Mouse (Mus musculus) splenic B cell, adult 2 months (primary cell): ENCODE results near the gene Msh2.
"Not testable (repeated sequence)": the region's sequence is repeated elsewhere in the genome, so short reads cannot be mapped to it uniquely, and the experiment has no call there.

Experiments used
- DNase-seq: peaks from one replicate; pipeline ENCODE4 v3.0.0-alpha.2; 2011; ENCODE audit warnings: low read depth, low spot score
- H3K27me3 ChIP-seq: 2 replicates; pipeline ENCODE4 v1.6.1; 2012; ENCODE audit warnings: mild to moderate bottlenecking, low read length, moderate library complexity, mixed read lengths; ENCODE audit not compliant: control insufficient read depth, poor library complexity, insufficient read depth, severe bottlenecking
- H3K36me3 ChIP-seq: 2 replicates; pipeline ENCODE4 v1.6.1; 2012; ENCODE audit warnings: mild to moderate bottlenecking, low read length, moderate library complexity, mixed read lengths; ENCODE audit not compliant: control insufficient read depth, poor library complexity, insufficient read depth, severe bottlenecking

The Msh2 gene

GRCm38 (mm10) chr17:87671890-87672660 is at the start of gene Msh2:
Gene Msh2 (plus strand): TSS chr17:87672330.
- peak; percentile 98 for DNase-seq
- Histone ChIP-seq H3K36me3 (no peaks in the 10 kb centered on the region), H3K27me3 (no peaks in the 10 kb centered on the region)

- Histone ChIP-seq H3K36me3 (no peaks in the 10 kb centered on the region), H3K27me3 (no peaks in the 10 kb centered on the region)
- DNase-seq: no peak
These were observed 46.5 kb upstream of the Msh2 start for GRCm38 (mm10) chr17:87625510-87626086.

DNA sequence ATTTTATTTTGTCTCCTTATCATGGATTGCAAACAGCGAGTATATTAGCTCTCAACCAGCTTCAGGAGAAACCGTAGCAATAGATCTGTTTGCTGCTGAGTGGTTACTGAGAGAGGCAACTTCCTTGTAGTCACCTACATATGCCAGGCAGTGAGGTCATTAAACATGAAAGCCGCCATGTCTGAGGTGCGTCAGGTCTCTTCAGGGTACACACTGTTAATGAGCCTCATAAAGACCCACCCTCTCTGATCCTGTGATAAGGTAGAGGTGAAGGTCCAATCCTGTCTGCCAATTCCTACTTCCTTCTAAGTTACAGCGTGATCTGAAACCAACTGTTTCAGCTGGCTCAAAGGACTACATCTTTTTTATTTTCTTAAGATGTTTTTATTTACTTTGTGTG is 44.0 kb upstream of the Msh2 start:
- H3K27me3 ChIP-seq: no peaks in the 10 kb centered on the region
- no peaks in the 10 kb centered on the region for H3K36me3 ChIP-seq
- no peak for DNase-seq

GRCm38 (mm10) chr17:87628706-87629105 is 43.4 kb upstream of the Msh2 start:
- Histone ChIP-seq H3K36me3 (no peaks in the 10 kb centered on the region), H3K27me3 (no peaks in the 10 kb centered on the region)
- no peak for DNase-seq

GRCm38 (mm10) chr17:87637056-87637389 is 35.1 kb upstream of the Msh2 start:
- no peaks in the 10 kb centered on the region for H3K27me3 ChIP-seq
- no peaks in the 10 kb centered on the region for H3K36me3 ChIP-seq
- peak; percentile 57 for DNase-seq

DNA sequence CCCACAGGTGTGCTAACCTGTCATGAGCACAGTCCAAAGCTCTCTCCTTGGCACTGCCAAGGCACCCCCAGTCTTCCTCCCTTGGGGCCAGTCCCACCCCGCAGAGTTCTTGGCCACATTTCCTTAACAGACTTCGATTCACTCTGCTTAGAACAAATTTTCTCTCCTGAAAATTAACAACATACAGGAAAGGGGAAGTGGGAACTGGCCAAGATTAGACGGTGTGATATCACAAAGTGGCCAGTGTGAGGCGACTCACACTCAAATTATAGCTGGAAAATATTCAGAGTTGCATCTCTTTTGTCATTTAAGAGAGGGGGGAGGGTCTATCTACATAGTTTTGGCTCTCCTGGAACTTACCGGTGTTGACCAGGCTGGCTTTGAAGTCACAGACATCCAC is 32.9 kb upstream of the Msh2 start:
- H3K27me3 ChIP-seq: no peaks in the 10 kb centered on the region
- DNase-seq: peak; percentile 36
- H3K36me3 ChIP-seq: no peaks in the 10 kb centered on the region

DNA sequence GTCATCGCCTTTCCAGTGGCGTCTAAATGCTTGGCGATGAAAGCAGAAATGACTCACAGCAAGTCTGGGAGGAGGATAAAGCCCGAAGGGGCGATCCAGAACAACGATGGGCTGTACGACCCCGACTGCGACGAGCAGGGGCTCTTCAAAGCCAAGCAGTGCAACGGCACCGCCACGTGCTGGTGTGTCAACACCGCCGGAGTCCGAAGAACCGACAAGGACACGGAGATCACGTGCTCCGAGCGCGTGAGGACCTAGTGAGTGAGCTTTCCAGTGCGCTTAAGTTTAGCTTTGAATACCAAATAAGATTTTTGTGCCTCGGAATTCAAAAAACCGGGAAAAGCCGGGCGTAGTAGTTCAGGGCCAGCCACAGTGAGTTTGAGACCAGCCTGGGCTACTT is 31.9 kb upstream of the Msh2 start:
- H3K36me3 ChIP-seq: no peaks in the 10 kb centered on the region
- H3K27me3 ChIP-seq: no peaks in the 10 kb centered on the region
- no peak for DNase-seq

DNA sequence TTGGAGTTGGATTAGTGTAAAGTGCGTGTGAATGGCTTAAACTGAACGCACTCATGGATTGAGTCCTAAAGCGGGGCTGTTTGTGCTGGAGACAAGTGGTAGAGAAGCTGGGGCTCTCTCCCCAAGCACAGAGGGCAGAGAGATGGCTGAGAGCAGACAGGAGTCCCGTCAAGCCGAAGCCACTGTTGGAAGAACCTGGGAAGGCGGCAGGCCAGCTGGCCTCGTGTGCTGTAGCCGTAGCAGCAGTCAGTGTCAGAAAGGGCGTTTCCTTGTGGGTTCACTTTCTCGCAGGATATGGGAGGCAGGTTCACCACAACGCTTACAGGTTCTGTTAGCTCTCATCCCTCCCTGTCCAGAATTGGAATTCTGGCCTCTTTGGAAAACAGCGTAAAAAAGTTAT is 31.1 kb upstream of the Msh2 start:
- no peaks in the 10 kb centered on the region for H3K27me3 ChIP-seq
- no peak for DNase-seq

GRCm38 (mm10) chr17:87642744-87643143 is 29.4 kb upstream of the Msh2 start:
- Histone ChIP-seq H3K36me3 (no peaks in the 10 kb centered on the region), H3K27me3 (no peaks in the 10 kb centered on the region)
- no peak for DNase-seq

More for the DNA sequence above, 31.1 kb upstream of the Msh2 start:
- no peaks in the 10 kb centered on the region for H3K36me3 ChIP-seq

DNA sequence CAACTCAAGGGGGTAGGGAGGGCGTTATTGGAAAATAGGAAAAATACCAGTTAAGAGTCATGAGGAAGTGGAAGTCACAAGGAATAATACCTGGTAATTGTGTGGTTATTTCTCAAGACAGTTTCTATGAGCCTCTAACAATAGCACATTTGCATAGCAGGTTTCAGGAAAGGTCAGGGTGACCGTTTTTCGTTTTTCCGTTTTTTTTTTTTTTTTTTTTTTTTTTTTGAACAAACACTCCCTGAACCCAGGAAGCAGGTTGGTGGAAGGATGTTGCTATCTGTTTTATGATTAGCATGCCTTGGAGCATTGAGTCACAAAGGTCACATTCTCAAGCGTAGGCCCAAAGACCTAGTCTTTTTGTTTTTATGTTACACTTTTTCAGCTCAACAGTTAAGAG is 16.5 kb upstream of the Msh2 start:
- H3K36me3 ChIP-seq, DNase-seq, H3K27me3 ChIP-seq: not testable (repeated sequence)

DNA sequence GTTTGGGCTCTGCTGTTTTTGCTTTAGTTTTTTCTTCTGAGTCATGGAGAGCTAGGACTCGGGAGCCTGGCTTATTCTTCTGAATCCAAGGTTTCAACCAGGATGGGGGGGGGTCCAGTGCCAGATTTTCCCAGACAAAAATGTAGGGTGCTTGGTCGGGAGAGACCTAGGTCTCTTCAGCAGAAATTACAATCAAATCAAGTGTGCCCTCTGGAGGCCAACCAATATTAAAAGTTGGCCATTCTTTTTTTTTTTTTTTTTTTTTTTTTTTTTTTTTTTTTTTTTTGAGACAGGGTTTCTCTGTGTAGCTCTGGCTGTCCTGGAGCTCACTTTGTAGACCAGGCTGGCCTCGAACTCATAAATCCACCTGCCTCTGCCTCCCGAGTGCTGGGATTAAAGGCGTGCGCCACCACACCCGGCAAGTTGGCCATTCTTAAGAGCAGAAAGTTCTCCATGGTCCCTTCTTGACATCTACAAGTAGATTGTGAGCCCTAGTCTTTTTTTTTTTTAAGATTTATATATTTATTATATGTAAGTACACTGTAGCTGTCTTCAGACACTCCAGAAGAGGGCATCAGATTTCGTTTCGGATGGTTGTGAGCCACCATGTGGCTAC is 10.1 kb upstream of the Msh2 start:
- DNase-seq: peak; percentile 33
- H3K27me3 ChIP-seq, H3K36me3 ChIP-seq: not testable (repeated sequence)

DNA sequence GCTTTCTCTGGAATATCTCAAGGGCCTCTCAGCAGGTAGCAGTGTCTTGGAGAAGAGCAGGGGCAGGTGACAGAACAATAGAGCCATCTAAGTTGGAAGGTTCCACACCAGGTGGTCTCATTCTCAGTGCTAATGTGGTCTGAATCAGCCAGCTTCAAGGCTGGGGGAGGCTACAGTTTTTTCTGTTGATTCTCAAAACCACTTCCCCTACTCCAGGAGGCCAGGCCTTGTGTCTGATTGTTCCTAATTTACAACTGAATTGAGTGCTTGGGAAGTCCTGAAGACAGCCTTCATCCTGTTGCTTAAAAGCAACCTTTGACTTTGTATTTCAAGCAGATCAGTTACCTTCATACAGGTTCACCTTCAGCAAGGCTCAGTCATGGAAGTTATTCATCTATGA is 7.9 kb upstream of the Msh2 start:
- H3K27me3 ChIP-seq: no peaks in the 10 kb centered on the region
- DNase-seq: no peak
- no peaks in the 10 kb centered on the region for H3K36me3 ChIP-seq

DNA sequence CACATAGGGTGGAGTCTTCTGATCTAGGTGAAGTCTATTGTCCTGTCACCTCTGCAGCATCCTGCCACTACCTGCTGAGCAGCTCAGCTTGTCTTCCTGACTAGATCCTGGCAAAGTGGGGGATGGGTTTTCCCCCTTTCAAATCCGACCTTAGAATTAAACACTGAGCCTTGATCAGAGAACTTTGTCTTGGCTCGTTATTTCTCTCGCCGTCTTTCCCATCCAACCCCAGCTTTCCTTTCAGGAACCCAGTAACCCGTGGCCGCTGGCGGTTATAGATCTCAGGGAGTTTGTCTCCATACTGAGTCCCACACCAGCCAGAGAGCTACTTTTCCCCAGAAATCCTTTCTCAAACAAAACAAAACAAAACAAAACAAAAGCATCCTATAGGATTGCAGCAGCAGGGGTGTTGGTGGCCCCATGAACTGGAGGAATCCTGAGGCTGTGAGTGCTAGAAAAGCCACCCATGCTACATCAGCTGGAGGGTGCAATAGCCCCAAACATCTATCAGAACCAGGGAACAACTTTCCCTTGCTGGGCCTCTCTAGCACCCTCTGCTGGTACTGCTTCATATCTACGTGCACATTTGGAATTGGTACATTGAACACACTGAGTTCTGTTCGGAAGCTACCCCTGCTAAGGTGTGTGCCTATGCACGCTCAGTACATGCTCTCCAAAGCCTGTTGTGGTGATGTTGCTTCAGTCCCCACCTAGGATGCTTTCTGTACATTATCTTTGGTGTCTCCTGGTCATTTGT is 6.9 kb upstream of the Msh2 start:
- no peaks in the 10 kb centered on the region for H3K27me3 ChIP-seq
- DNase-seq: peak; percentile 76
- no peaks in the 10 kb centered on the region for H3K36me3 ChIP-seq

DNA sequence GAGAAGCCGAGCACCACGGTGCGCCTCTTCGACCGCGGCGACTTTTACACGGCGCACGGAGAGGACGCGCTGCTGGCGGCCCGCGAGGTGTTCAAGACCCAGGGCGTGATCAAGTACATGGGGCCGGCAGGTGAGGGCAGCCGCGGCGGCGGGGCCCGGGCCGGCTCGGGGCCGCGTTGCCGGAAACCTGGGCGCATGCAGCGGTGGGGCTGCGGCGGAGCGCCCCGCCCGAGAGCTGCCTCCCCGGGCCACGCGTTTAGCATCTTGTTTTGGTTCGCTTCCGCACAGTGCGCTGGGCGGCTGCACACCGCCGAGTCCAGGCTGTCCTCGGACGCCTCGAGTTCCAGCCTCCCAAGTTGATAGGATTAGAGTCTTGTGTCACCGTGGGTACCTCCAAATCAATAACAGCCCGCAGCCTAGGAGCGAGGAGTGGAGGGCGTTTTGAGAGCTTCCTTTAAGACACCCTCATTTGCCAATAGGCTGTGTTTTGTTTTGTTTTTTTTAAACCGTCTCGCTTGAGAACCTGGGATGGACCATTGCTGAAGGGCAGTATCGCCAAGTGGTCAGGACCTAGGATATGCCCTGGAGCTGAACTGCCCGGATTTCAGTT is 652 bp downstream of the Msh2 start:
- Histone ChIP-seq H3K27me3 (no peaks in the 10 kb centered on the region), H3K36me3 (no peaks in the 10 kb centered on the region)
- peak; percentile 63 for DNase-seq
